Mouse (Mus musculus) liver, postnatal 0 days (tissue): ENCODE data around the gene Ccdc92b. TPM values are rescaled to one million over a fixed set of nuclear protein-coding genes. Genes with fewer than 3 reads are reported as not detected.

Source experiments
- ATAC-seq: fragments of 200-750 bp; cut with Nextera tagmentation; 2 replicates; pipeline ENCODE4 v1.8.0; 2017; ENCODE audit warnings: mild to moderate bottlenecking, moderate library complexity
- DNase-seq: peaks from one replicate; pipeline ENCODE4 v3.0.0-alpha.2; 2016
- H3K27ac ChIP-seq: fragments of 300-500 bp; sonication (generic); 2 replicates; pipeline ENCODE4 v1.5.1; 2014; ENCODE audit warnings: antibody characterized with exemption, moderate library complexity, mild to moderate bottlenecking, low read depth
- H3K27me3 ChIP-seq: fragments of 300-500 bp; sonication (generic); 2 replicates; pipeline ENCODE4 v1.6.1; 2014; ENCODE audit warnings: low read length, control low read depth, mixed read lengths; ENCODE audit not compliant: insufficient read depth
- H3K36me3 ChIP-seq: fragments of 300-500 bp; sonication (generic); replicated peaks from 2 replicates; pipeline ENCODE4 v1.6.1; 2014; ENCODE audit warnings: mild to moderate bottlenecking, control low read depth, low read length, moderate library complexity, mixed read lengths; ENCODE audit not compliant: insufficient read depth
- H3K4me1 ChIP-seq: fragments of 300-500 bp; sonication (generic); 2 replicates; pipeline ENCODE4 v1.6.1; 2014; ENCODE audit warnings: antibody characterized with exemption, mild to moderate bottlenecking, control low read depth; ENCODE audit not compliant: insufficient read depth
- H3K4me2 ChIP-seq: fragments of 300-500 bp; sonication (generic); 2 replicates; pipeline ENCODE4 v1.6.1; 2014; ENCODE audit warnings: low read depth, mild to moderate bottlenecking, low read length, moderate library complexity, mixed read lengths
- H3K4me3 ChIP-seq: fragments of 300-500 bp; sonication (generic); 2 replicates; pipeline ENCODE4 v1.5.1; 2014; ENCODE audit warnings: low read depth, low read length
- H3K9ac ChIP-seq: fragments of 300-500 bp; sonication (generic); replicated peaks from 2 replicates; pipeline ENCODE4 v1.6.1; 2014; ENCODE audit warnings: mild to moderate bottlenecking, moderate library complexity
- H3K9me3 ChIP-seq: fragments of 300-500 bp; sonication (generic); 2 replicates; pipeline ENCODE4 v1.6.1; 2016; ENCODE audit warnings: mild to moderate bottlenecking, control low read depth, low read length, mixed read lengths
- CTCF ChIP-seq: sonication (generic); IDR thresholded peaks from 2 replicates; pipeline ENCODE4 v1.5.1; 2016; ENCODE audit warnings: antibody characterized with exemption, low read depth
- EP300 ChIP-seq: IDR thresholded peaks from 2 replicates; pipeline ENCODE4 v1.6.1; 2016; ENCODE audit warnings: antibody characterized with exemption, low read depth, mild to moderate bottlenecking
- WGBS: fragments of 180-500 bp; shearing (Covaris S2); extraction: QIAGEN DNeasy Blood & Tissue Kit; methylation state at CpG from one replicate; pipeline ENCODE4 v1.1.7; 2014; ENCODE audit not compliant: insufficient replicate concordance; 5-methylcytosine and 5-hydroxymethylcytosine counted together
- polyA plus RNA-seq: library from polyadenylated mRNA; unstranded; fragments of >200 nt; fragmentation: Nextera tagmentation; extraction: Ambion mirVana; gene quantifications from 2 replicates; pipeline ENCODE4 v1.2.1, GENCODE M21; 2015

Ccdc92b gene
- polyA plus RNA-seq, 1 experiment from 2014 or later = 2.2 TPM

DNA sequence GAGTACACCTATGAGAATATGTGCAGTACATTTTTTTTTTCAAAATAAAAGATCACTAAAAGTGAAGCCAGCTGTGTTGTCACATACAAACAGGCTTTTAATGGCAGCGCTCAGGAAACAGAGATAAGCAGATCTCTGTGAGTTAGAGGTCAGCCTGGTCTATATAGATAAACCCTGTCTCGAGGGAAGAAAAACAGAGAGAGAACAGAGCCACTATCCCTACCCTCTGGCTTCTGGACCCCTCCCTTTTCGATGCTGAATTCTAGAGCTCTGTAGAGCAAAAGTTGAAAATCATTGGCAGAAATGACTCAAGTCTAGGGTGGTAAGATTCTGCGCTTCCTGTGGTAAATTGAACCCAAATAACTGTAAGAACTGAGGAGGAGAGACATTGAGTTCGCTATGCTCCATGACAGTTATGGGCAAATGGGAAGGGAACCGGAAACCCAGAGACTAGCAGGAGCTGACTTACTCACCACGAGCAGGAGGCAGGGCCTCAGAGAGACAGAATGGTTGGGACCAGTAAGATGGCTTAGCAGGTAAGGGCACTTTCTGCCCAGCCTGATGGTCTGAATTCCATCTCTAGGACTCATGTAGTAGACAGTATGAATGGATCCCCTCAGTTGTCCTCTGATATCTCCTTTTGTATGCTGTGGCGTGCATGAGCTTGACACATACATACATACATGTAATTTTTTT is 2.7 kb downstream of the Ccdc92b start:
- H3K4me1 ChIP-seq = peaks cover 33% of the 10 kb centered on the region
- TF ChIP-seq EP300 (peak; percentile 98), CTCF (no peak)
- peaks cover 3% of the 10 kb centered on the region; the same call in 1 of the 2 replicates for H3K36me3 ChIP-seq
- H3K27me3 ChIP-seq = peaks cover 19% of the 10 kb centered on the region
- 33% methylated on average over 8 of the region's 8 CpGs for WGBS
- peak overlapping the region; percentile 81 for H3K27ac ChIP-seq
- no peak for DNase-seq
- peak overlapping the region; percentile 67 for H3K4me3 ChIP-seq
- ATAC-seq = peak; percentile 86
- peak overlapping the region; percentile 16; the same call in 1 of the 2 replicates for H3K9ac ChIP-seq
- H3K4me2 ChIP-seq = peak overlapping the region; percentile 71
- H3K9me3 ChIP-seq = no peaks in the 10 kb centered on the region

GRCm38 (mm10) chr11:74623693-74624092 is 4.3 kb downstream of the Ccdc92b start:
- no peak overlapping the region for H3K4me3 ChIP-seq
- H3K27me3 ChIP-seq = peaks cover 14% of the 10 kb centered on the region
- TF ChIP-seq CTCF (no peak), EP300 (no peak)
- H3K4me2 ChIP-seq = peak overlapping the region; percentile 71; the same call in 1 of the 2 replicates
- 63% methylated on average over 6 of the region's 6 CpGs for WGBS
- H3K9me3 ChIP-seq = no peaks in the 10 kb centered on the region
- peaks cover 3% of the 10 kb centered on the region; the same call in 1 of the 2 replicates for H3K36me3 ChIP-seq
- H3K4me1 ChIP-seq = peaks cover 33% of the 10 kb centered on the region
- no peak overlapping the region for H3K9ac ChIP-seq
- no peak for ATAC-seq
- peak; percentile 78 for DNase-seq
- H3K27ac ChIP-seq = no peak overlapping the region

- Histone ChIP-seq H3K9me3 (no peaks in the 10 kb centered on the region), H3K9ac (no peak overlapping the region), H3K4me3 (no peak overlapping the region), H3K27ac (no peak overlapping the region), H3K4me1 (peaks cover 23% of the 10 kb centered on the region), H3K4me2 (no peak overlapping the region), H3K36me3 (peaks cover 3% of the 10 kb centered on the region; the same call in 1 of the 2 replicates), H3K27me3 (peaks cover 3% of the 10 kb centered on the region)
- no peak for DNase-seq
- ATAC-seq = no peak
- TF ChIP-seq CTCF = no peak
- no peak for TF ChIP-seq EP300
These were observed 5.9 kb downstream of the Ccdc92b start for GRCm38 (mm10) chr11:74625333-74625732.

GRCm38 (mm10) chr11:74627481-74627880 is 8.1 kb downstream of the Ccdc92b start:
- no peaks in the 10 kb centered on the region for H3K27me3 ChIP-seq

GRCm38 (mm10) chr11:74631880-74632789 is 12.7 kb downstream of the Ccdc92b start:
- DNase-seq (no peak), ATAC-seq (no peak)
- Histone ChIP-seq H3K9me3 (no peaks in the 10 kb centered on the region), H3K27me3 (peaks cover 2% of the 10 kb centered on the region), H3K36me3 (no peaks in the 10 kb centered on the region), H3K4me3 (no peak overlapping the region), H3K4me2 (no peak overlapping the region), H3K9ac (no peak overlapping the region), H3K4me1 (no peaks in the 10 kb centered on the region), H3K27ac (no peak overlapping the region)
- 73% methylated on average over 7 of the region's 7 CpGs for WGBS
- no peak for TF ChIP-seq CTCF
- no peak for TF ChIP-seq EP300

More at GRCm38 (mm10) chr11:74627481-74627880, 8.1 kb downstream of the Ccdc92b start:
- TF ChIP-seq EP300 (no peak), CTCF (no peak)
- Histone ChIP-seq H3K27ac (no peak overlapping the region), H3K9ac (no peak overlapping the region), H3K4me1 (peaks cover 16% of the 10 kb centered on the region), H3K9me3 (no peaks in the 10 kb centered on the region), H3K4me2 (no peak overlapping the region), H3K36me3 (peaks cover 3% of the 10 kb centered on the region; the same call in 1 of the 2 replicates), H3K4me3 (no peak overlapping the region)
- DNase-seq = no peak
- ATAC-seq = no peak
- WGBS = 66% methylated on average over 3 of the region's 3 CpGs
